Mouse (Mus musculus): Measurements from ENCODE around the gene Nras.

DNA sequence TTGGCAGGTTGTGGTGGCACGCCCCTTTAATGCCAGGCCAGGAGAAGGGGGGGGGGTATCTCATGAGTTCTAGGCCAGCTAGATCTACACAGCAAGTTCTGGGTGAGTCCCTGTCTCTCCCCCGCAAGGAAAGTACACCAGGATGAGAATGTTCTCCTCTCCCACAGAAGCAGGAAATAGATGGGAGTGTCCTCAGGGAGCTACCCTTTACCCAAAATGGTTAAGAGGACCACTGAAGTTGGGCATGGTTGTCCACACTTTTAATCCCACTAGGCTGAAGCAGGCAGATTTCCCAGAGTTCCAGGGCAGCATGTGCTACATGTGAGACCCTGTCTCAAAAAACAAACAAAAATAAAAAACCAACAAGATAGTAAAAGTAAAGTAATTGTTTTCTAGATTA lies 38.6 kb upstream of the Nras start:
- TF ChIP-seq CTCF (IDR thresholded peaks at IDR 0.05; ENCODE audit: extremely low read depth, insufficient read depth, insufficient read length, insufficient replicate concordance) (no peak), POLR2A (IDR thresholded peaks at IDR 0.05; ENCODE audit: low read depth, low read length) (no peak)
